Mouse (Mus musculus): ENCODE data around the gene Rbfox2. TPM values are rescaled to one million over a fixed set of nuclear protein-coding genes. Genes with fewer than 3 reads are reported as not detected.
A peak's percentile ranks its signal among the peaks of the same experiment; 100 is the strongest.

Gene Rbfox2
- 0.29 TPM in 1 of 3 replicates, not detected in the others for total RNA-seq (2017)

DNA sequence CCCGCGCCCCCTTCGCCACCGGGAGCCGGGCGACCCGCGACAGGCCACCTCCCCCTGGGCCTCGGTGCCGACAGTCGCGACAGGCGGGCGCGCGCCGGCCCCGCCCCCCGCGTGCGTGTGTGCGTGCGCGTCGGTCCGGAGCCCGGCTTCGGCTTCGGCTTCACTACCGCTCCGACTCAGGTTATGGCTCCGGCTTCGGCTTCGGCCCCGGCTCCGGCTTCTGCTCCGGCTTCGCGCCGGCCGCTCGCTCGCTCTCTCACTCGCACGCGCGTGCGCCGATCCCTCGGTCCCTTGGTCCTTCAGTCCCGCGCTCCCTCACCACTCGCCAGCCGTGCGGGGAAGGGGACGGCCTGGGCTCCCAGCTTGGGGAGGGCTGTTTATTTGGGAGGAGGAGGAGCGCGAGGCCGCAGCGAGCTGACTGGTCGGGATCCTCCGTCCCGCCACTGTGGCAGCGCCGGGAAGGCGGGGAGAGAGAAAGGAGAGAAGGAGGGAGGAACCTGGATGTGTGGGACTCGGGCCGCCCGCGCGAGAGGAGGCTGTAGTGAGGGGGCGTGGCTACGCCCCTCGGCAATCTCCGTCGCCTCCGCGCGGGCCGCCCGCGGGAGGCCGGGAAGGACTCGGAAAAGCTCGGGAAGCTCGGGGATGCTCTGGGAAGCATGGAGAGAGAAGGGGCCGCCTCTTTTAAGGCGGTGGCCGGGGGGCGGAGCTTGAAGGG lies at the start of gene Rbfox2:
TSS of gene Rbfox2 (minus strand) at position 458 of the 715 bp plus-strand sequence.
- ATAC-seq (replicated peaks; ENCODE audit: insufficient number of reproducible peaks, low FRiP score, low TSS enrichment, poor library complexity, severe bottlenecking) = no peak; the same call in 1 of the 2 replicates

DNA sequence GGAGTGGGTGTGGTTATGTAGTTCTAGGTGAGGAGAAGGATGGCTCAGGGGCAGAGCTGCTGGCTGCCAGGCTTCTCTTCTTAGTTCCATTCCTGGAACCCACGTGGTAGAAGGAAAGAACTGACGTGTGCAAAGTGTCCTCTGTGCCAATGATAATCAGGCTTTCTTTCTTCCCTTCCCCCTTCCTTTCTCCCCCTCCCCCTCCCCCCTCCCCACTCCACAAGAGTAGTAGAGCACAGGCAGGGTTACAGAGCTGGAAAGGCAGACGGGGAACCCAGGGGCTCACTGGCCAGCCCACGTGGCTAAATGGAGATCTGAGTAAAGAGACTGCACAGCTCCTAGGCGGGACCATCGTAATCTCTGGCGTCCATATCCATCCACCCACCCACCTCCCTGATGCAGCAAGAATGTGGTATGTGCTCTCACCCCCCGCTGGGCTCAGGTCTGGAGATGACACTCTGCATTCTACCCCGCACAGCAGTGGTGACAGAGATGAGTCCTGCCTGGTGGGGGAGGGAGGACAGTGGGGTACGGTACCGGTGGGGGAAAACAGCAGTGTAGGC lies 49.5 kb upstream of the Rbfox2 start:
- no peak for ATAC-seq (replicated peaks; ENCODE audit: insufficient number of reproducible peaks, low FRiP score, low TSS enrichment, poor library complexity, severe bottlenecking)

DNA sequence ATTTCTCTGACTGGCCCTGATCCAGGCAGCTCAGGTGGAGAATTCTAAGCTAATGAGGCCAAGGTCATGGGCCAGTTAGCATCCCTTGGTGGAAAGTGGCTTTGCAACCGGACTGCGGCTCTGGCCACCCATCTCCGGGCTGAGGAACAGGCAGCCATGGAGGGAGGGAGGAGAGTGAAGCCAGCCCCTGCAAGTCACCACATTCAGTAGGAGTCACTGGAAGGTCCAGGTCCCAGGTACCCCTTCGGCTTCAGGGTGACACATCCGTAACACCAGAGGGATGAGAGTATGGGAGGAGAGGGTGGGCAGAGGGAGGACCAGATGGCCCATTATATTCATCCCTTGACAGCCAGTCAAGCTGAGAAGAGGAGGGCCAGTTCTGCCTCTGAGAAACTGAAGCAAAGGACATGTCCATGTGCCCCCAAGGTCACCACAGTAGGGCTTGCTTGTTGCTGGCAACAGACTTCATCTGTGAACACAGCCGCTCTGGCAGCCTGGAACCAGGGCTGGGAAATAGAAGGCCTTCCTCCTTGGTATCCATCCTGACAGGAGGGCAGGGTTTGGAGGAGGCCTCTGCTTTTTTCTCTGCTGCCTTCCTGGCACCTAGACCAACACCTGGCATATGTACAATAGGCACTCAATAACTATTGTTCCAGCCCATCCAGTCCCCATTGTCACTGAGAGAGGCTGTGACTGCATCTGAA lies 48.2 kb upstream of the Rbfox2 start:
- ATAC-seq (replicated peaks; ENCODE audit: insufficient number of reproducible peaks, low FRiP score, low TSS enrichment, poor library complexity, severe bottlenecking) = no peak

DNA sequence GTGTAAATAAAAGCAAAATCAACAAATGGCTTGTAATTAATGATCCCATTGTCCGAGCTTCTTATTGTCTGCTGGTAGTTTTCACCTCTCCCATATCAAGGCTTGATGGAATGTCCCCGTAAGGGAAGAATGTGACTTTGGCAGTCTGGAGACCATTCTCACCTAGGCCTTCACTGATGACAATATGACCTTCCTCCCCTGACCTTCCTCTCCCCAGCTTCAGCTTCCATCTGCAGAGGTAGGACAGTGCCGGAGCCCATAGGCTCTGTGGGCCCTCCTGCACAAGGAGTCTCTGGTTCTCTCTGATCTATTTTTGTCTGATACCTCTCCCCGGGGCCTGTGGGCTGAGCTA lies 47.7 kb upstream of the Rbfox2 start:
- no peak for ATAC-seq (replicated peaks; ENCODE audit: insufficient number of reproducible peaks, low FRiP score, low TSS enrichment, poor library complexity, severe bottlenecking)

DNA sequence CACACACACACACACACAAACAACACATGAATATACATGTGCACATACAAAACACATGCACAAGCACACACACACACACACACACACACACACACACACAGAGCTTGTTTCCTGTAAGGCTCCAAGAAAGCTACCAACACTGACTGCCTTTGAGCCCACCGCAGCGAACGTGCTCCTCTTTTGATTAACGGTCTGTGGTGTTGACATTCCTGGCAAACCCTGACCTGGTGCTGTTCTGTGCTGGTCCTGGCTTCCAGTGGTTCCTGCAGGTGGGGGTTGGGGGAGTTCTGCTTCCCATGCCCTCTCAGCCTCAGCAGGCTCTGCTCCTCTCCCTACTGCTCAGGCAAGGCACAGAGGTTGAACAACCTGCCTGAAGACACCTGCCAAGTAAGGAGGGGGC lies 47.0 kb upstream of the Rbfox2 start:
- no peak for ATAC-seq (replicated peaks; ENCODE audit: insufficient number of reproducible peaks, low FRiP score, low TSS enrichment, poor library complexity, severe bottlenecking)

DNA sequence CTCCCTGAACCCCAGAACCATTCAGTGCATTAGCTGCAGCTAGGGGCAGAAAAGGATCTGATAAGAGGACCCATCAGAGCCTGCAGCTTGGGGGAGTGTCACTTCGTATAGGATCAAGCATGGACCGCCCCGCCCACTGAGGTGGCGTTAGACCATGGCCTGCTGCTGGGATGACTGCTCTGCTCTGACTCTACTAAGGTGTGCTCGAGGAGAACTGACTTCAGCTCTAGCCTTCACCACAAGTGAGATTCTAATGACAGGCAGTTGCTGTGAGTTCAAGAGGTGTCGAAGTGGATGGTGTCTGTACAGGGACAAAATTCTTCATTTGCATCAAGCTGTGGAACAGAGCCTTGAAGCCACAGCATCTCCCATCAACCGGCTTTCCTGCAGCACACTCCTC lies 46.1 kb upstream of the Rbfox2 start:
- ATAC-seq (replicated peaks; ENCODE audit: insufficient number of reproducible peaks, low FRiP score, low TSS enrichment, poor library complexity, severe bottlenecking) = no peak

DNA sequence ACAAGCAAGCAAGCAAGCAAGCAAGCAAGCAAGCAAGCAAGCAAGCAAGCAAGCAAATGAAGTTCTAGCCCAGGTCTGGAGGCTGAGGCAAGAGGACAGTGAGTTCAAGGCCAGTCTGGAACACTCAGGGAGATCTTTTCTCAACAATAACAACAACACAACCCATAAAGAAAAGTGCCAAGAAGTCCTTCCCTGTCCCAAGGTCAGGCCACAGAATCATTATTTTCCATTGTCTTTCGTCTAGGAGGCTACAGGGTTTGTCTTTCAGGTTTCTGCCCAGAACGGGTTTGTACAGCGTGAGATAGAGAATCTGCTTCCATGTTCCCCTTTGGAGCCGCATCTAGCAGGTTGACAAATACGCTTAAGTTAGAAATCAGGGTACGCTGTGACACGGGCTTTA lies 43.3 kb upstream of the Rbfox2 start:
- no peak for ATAC-seq (replicated peaks; ENCODE audit: insufficient number of reproducible peaks, low FRiP score, low TSS enrichment, poor library complexity, severe bottlenecking)

DNA sequence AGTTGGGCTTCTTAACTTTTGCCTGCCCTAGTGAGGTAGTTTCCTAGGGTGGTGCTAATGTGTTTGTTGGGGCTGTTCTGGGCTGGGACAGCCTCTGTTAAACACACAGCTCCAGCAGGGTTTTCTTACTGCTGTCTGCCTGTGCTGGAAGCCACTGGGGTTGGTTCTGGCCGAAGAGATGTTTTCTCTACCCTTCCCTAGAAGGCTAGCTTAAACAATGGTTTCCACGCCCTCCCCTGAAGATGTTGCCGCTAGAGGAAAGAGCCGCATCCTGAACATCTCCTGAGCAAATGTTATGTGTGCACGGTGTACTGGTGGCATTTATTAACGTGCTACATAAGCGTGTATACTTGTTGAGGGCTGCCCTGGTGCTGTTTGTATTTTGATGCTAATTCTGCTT lies 41.3 kb upstream of the Rbfox2 start:
- no peak for ATAC-seq (replicated peaks; ENCODE audit: insufficient number of reproducible peaks, low FRiP score, low TSS enrichment, poor library complexity, severe bottlenecking)

DNA sequence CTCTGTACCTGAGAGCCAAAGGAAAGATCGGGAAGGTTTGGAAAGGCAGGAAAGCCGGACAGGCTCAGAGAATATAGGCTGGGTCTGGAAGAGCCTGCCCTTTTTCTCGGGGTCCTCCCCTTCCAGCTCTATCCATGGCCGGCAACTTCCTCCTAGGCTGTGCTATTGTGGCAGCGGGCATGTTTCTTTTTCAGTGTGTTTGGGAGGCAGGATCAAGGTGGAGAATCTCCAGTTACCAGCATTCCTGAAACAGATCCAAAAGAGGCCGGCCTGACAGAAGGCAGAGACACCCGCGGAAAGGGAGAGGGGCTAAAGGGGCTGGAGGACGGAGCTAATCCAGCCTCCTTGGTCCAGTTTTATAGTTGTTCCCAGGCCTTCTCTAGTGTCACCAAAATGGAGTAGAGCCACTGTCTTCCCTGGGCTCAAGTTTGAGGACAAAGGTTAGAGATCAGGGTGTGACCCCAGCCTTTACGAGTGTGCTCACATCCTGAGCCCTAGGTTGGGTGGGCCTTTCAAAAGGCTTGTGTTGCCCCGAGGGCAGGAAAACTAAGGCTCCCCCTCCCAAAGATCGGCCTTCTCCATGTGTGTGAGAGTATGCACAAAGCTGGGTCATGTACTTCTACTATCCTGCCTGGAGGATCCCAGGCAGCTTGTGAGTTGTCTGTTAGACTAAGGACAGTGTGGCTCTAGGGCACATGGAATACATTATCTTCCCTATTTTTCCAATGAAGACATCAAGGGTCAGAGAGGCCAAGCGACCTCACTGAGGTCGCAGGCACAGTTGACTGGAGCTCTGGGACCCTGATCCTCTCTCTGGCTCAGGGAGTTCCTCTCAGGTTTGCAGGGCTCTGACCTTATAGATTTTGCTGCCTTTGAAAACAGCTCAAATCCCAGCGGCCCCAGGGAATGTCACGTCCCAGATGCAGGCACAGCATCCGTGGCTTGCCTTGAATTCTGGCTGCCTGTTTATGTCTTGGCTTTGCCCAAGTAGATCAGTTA lies 37.6 kb upstream of the Rbfox2 start:
- no peak for ATAC-seq (replicated peaks; ENCODE audit: insufficient number of reproducible peaks, low FRiP score, low TSS enrichment, poor library complexity, severe bottlenecking)

DNA sequence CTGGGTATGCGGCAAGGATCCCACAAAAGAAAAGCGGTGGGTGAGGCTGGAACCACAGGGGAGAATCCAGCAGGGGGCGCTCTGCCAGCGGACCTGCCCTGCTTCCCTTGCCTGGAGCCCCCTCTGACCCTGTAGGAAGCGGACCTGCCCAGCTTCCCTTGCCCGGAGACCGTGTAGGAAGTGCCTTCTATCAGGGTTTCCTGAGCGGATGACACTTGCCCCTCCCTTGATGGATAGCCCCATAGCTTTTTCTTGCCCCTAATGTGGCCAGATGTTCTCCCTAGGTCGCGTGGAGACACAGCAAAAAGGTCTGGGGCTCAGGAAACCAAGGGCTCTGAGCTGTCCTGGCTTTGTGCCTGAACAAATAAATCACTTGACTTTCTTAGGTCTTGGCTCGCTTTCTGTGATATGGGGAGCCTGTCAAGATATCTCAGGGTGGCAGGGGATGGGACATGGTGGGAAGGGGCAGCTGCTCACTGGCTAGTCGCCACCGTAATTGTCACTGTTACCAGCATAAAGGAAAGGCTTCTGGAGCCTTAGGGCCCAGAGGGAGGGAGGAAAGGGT lies 36.8 kb upstream of the Rbfox2 start:
- 0 out of 2 replicates have a peak, but pooled peaks have one; percentile 9 for ATAC-seq (replicated peaks; ENCODE audit: insufficient number of reproducible peaks, low FRiP score, low TSS enrichment, poor library complexity, severe bottlenecking)

DNA sequence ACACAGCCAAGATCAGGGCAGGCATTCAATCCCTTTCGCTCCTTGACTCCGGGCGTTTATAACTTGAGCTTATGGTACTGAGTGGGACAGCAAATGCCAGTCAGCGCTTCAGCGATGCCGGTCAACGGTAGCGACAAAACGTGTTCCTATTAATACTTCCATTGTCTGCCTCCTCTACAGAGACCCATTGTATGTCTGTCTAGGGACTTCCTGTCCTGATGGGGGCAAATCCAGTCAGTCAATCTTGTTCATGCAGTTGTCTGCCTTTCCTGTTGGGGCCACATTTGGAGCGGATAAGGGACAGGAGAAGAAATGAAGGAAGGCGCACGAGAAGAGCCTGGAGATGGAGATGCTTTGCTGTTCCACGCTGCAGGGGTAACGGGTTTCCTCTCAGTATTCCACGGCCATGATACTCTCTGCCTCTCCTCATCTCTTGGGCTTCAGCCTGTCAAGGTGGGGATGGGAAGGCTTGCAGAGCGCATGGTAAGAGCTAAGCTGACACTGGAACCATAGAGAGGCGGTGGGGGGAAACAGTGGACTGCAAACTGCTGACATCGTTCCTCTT lies 36.2 kb upstream of the Rbfox2 start:
- ATAC-seq (replicated peaks; ENCODE audit: insufficient number of reproducible peaks, low FRiP score, low TSS enrichment, poor library complexity, severe bottlenecking) = no peak

DNA sequence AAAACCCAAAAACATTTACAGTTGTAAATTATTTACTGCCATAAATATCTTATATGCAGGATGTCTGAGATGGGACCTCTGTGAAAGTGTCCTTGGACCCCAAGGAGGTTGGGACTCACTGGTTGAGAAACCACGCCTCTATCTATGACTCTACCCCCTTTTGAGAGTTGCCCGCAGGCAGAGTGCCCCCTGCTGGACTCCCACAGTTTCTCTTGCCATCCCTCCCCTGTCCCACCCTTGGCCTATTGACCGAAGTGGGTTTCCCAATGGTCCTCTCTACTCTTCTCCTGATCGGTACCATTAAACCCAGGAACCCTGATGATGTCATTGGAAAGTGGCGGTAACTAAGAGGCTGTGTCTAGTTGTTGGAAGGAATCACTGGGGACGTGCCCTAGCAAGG lies 35.2 kb upstream of the Rbfox2 start:
- no peak for ATAC-seq (replicated peaks; ENCODE audit: insufficient number of reproducible peaks, low FRiP score, low TSS enrichment, poor library complexity, severe bottlenecking)

DNA sequence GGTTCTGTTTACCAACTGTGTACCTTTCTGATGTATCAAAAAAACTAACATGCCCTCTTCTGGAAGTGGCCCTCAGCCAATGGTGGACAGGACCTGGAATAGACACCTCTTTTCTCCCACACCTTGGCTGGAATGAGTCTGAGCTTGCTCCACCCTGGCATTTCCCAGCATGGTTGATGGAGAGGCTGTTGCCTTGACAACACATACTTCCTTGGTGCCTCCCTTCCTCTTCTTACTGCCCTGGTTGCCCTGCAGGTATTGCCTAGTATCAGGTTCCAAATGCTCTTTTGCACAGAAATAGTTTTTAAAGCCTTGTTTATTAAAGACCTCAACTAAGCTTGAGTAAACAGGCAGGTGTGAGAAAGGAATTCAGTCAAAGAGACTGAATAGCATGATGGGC lies 33.8 kb upstream of the Rbfox2 start:
- ATAC-seq (replicated peaks; ENCODE audit: insufficient number of reproducible peaks, low FRiP score, low TSS enrichment, poor library complexity, severe bottlenecking) = no peak

DNA sequence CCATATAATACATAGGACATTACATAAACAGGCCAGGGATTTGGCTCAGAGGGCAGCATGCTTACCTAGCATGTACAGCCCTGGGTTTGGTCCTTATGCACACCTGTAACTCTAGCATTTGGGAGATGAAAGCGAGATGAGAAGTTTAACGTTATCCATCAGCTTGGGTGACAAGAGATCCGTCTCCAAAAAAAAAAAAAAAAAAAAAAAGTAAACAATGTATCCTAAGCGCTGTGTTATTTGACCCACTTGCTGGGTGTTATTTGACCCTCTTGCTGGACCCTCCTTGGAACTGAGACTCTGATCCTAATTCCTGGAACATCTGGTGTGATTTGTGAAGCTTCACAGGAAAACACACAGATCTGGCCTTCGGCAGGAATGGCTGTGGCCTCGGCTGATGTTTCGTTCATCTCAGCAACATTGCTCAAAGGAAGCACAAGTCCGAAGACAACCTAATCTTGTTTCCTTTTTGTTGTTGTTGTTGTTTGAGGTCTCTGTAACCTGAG lies 32.2 kb upstream of the Rbfox2 start:
- ATAC-seq (replicated peaks; ENCODE audit: insufficient number of reproducible peaks, low FRiP score, low TSS enrichment, poor library complexity, severe bottlenecking) = no peak

DNA sequence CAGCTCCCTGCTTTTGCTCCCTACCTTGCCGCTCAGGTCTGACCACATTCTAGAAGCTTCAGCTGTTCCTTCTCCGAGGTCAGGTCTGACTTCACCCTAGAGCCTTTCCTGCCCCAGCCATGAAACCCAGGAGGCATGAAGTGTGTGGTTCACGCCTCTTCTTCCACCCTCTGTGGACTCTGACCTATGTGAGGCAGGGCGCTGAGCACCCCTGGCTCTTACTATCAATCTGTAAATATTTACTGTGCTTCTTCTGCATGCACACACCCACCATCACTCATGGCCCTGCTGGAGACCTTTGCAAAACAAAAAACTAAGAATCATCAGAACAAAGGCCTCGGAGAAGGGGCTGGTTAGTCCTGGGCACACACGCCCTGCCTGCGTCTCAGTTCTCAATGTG lies 31.6 kb upstream of the Rbfox2 start:
- no peak for ATAC-seq (replicated peaks; ENCODE audit: insufficient number of reproducible peaks, low FRiP score, low TSS enrichment, poor library complexity, severe bottlenecking)

DNA sequence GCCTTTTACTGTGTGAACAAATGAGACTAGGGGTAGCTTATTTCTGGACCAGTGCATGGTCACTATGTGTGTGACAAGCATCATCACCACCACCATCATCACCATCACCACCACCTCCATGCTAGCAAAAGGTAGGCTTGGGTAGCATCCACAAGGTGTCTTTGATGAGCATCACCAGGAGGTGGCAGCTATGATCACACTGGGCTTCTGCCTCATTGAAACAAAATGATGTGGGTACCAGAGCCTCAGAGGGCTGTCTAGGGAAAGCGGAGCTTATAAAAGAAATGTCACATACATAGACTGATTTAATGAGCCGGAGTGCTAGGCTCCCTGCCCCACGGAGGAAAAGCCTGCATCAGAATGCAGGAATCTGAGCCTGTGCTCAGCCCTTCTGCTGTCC lies 31.1 kb upstream of the Rbfox2 start:
- ATAC-seq (replicated peaks; ENCODE audit: insufficient number of reproducible peaks, low FRiP score, low TSS enrichment, poor library complexity, severe bottlenecking) = no peak

DNA sequence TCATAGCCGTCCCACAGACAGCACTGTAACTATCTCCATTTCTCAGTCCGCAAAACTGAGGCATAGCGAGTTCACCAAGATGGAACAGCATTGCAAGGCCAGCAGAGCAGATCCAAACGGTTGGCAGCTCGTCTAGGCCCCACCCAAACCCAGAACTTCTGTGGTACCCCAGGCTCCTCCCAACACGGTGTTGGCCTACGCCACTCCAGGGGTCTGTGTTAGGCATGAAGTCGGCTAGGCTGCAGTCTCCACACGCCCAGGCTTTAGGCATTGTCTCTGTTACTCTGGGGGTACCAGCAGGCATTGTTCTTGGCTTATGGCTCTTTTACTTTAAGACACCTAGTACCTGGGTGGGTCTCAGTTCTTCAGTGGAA lies 30.2 kb upstream of the Rbfox2 start:
- no peak for ATAC-seq (replicated peaks; ENCODE audit: insufficient number of reproducible peaks, low FRiP score, low TSS enrichment, poor library complexity, severe bottlenecking)

DNA sequence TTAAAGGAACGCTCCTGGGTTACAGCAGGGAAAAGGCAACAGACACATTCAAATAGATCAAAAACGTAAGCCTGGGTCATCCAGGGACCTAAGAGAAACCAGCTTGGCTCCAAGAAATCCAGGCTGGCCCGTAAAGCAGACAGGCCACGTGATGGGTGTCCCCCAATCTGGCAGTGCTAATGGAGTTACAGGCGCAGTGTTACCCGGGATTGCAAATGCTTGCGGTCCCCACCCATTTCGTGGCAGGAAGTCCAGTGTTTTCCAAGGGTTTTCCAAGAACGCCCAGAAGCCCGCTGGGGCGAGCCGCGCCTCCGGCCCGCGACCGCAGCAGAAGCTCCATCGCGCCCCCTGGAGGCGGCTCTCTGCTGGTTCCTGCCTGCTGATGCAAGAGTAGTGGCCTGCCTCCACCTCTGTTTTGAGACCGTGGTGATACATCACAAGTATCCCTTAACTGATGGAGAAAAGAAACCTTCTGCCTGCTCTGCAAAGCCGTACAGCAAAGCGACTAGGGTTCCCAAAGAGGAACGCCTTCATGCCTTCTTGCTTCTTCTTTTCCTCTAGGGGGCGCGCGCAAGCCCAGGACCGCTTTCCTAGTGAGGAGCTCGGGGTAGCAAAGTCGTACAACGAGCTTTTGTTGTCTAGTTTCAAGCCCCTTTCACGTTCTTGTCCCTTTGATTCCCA lies 29.6 kb upstream of the Rbfox2 start:
- ATAC-seq (replicated peaks; ENCODE audit: insufficient number of reproducible peaks, low FRiP score, low TSS enrichment, poor library complexity, severe bottlenecking) = no peak
